Mouse (Mus musculus): ENCODE data around the gene Fosb. TPM values are rescaled to one million over a fixed set of nuclear protein-coding genes. Genes with fewer than 3 reads are reported as not detected.
A peak's percentile ranks its signal among the peaks of the same experiment; 100 is the strongest.

Fosb gene
- polyA plus RNA-seq, 1 experiment from 2014 or later = 0.03 TPM

GRCm38 (mm10) chr7:19279052-19279451, 30.8 kb downstream of the Fosb start:
- Histone ChIP-seq H3K27ac (replicated peaks) (no peak overlapping the region), H3K9ac (no peak overlapping the region), H3K4me3 (replicated peaks) (0 out of 2 replicates have a peak overlapping the region, but pooled peaks have one; percentile 9), H3K9me3 (replicated peaks) (no peaks in the 10 kb centered on the region), H3K36me3 (replicated peaks) (no peaks in the 10 kb centered on the region), H3K4me2 (peak overlapping the region; percentile 28; the same call in 1 of the 2 replicates), H3K27me3 (peaks cover 75% of the 10 kb centered on the region), H3K4me1 (replicated peaks) (peaks cover 31% of the 10 kb centered on the region)
- ATAC-seq (ENCODE audit: insufficient read depth) = no peak
- WGBS (ENCODE audit: insufficient replicate concordance) = 6% methylated on average over 34 of the region's 34 CpGs

- 32% methylated on average over 4 of the region's 4 CpGs for WGBS (ENCODE audit: insufficient replicate concordance)
- Histone ChIP-seq H3K4me1 (replicated peaks) (peaks cover 27% of the 10 kb centered on the region), H3K9ac (no peak overlapping the region), H3K27me3 (peaks cover 48% of the 10 kb centered on the region), H3K9me3 (replicated peaks) (no peaks in the 10 kb centered on the region), H3K27ac (replicated peaks) (no peak overlapping the region), H3K4me3 (replicated peaks) (no peak overlapping the region), H3K4me2 (no peak overlapping the region), H3K36me3 (replicated peaks) (no peaks in the 10 kb centered on the region)
- ATAC-seq (ENCODE audit: insufficient read depth) = no peak
These were observed 33.6 kb downstream of the Fosb start for GRCm38 (mm10) chr7:19276253-19276652.

DNA sequence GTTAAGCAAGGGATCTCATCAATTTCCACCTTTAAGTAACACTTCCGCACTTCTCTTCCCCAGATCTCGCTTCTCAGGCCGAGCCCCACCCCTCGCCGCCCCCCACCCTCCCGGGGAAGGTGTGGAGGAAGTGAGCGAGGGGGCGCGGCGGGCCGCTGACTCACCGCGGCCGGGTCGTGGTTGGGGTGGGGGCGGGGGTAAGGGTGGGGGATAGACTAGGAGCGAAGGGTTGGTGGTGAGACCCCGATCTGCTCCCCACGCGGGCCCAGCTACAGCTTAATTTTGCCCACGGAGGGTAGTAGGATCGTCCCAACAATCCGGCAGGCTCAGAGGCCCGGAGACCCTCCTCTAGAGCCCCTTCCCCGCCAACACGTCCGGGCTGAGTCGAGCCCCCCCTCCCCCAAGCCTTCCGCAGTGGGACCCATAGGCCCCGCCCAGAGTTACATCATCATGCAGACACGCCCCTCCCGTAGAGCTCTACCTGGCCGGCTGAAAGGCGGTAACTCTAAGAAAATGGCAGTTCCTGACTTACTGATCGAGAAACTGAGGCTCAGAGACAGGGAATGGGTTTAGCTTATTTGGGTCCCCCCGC, 37.6 kb downstream of the Fosb start:
- peak overlapping the region; percentile 85 for H3K4me3 ChIP-seq (replicated peaks)
- WGBS (ENCODE audit: insufficient replicate concordance) = under 1% methylated on average over 36 of the region's 36 CpGs
- H3K9ac ChIP-seq = peak overlapping the region; percentile 84
- peak overlapping the region; percentile 99 for H3K4me2 ChIP-seq
- peaks cover 8% of the 10 kb centered on the region for H3K27me3 ChIP-seq
- H3K4me1 ChIP-seq (replicated peaks) = peaks cover 57% of the 10 kb centered on the region
- peak; percentile 51 for ATAC-seq (ENCODE audit: insufficient read depth)
- H3K27ac ChIP-seq (replicated peaks) = peak overlapping the region; percentile 98
- H3K9me3 ChIP-seq (replicated peaks) = no peaks in the 10 kb centered on the region
- peaks cover 11% of the 10 kb centered on the region for H3K36me3 ChIP-seq (replicated peaks)

DNA sequence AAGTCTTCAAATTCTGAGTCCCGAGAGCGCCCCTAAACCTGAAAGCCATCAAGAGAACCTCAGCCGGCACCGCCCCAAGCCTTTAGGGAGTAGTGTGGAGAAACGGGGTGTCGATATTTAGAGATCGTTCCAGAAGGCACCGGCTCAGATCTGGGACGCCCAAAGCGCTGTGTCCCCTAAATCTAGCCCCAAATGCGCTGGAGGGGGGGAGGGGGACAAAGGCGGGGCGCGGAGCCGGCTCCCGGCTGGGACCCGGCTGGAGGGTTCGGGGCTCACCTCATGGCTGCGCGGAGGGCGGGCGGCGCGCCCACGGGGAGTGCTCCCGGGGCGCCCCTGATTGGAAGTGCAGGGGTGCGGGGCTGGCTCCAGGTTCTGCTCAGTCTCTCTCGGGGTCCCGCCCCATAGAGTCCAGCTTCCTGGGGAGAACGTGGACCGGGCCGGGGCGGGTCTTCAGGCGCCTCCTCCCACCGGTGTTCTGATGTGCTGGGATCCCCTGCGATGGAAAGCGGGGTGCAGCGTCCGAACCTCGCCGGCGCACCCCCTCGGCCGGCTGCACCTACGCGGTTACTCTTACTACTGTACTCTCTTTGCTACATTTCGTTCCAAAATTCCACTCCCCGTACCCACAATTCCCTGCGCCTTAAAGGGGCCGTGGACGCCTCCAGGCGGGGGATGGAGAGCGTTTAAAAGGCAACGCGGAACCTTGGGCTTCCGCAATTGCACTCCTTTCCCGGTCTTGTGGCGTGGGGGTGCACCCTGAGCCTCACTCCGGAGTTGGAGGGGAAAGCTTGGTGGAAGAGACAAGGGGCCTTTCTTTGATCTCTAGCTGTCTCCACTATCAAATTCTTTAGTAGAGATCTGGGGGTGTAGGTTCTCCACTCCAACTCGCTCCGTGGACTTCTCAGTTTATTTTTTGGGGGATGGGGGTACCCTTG, 38.3 kb downstream of the Fosb start, which contains the start of gene Vasp:
Gene Vasp, minus strand, starts transcription at position 580 of the 935 bp plus-strand sequence.
- H3K9me3 ChIP-seq (replicated peaks) = no peaks in the 10 kb centered on the region
- under 1% methylated on average over 59 of the region's 62 CpGs for WGBS (ENCODE audit: insufficient replicate concordance)
- peaks cover 65% of the 10 kb centered on the region for H3K4me1 ChIP-seq (replicated peaks)
- peak within 1 kb of the TSS; percentile 99 for H3K4me2 ChIP-seq
- peak; percentile 76 for ATAC-seq (ENCODE audit: insufficient read depth)
- H3K27me3 ChIP-seq = 0 out of 2 replicates have a peak, but pooled peaks cover under 1% of the 10 kb centered on the region
- H3K4me3 ChIP-seq (replicated peaks) = peak within 1 kb of the TSS; percentile 85
- peaks cover 13% of the 10 kb centered on the region for H3K36me3 ChIP-seq (replicated peaks)
- peak within 1 kb of the TSS; percentile 98 for H3K27ac ChIP-seq (replicated peaks)
- H3K9ac ChIP-seq = peak within 1 kb of the TSS; percentile 84

DNA sequence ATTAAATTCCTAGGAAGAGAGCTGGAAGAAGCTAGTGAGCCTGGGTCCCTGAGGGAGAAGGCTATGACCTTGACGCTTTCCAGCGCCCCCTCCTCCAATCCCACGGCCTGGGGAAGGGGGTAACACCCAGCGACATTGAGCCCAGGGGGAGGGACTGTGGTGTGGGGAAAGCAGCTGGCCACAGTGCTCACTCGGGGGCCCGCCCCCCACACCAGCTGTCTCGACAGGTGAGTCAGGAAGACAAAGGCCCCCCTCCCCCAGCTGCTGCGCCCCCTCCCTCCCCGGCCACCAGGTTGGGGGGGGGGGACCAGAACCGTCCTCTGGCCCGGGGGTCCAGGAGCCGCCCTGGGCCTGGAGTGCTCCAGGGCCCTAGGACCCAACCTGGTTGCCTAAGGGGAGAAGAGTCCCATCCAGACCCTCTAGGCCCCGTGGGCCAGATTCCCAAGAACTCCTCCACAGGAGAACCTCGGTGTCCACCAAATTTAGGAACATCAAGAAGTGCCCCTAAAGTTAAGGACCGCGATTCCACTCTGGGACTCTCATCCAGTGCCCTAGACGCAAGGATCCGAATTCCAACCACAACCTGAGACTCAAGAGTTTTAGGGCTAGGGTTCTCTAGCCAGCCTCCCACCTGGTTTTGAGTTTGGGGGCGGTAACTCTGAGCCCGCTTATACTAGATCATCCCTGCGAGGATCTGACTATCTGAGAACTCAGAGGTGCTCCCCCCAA, 39.2 kb downstream of the Fosb start:
- no peaks in the 10 kb centered on the region for H3K9me3 ChIP-seq (replicated peaks)
- H3K4me3 ChIP-seq (replicated peaks) = peak overlapping the region; percentile 85
- peaks cover 73% of the 10 kb centered on the region for H3K4me1 ChIP-seq (replicated peaks)
- H3K9ac ChIP-seq = peak overlapping the region; percentile 84
- ATAC-seq (ENCODE audit: insufficient read depth) = no peak
- peaks cover 13% of the 10 kb centered on the region for H3K36me3 ChIP-seq (replicated peaks)
- H3K27me3 ChIP-seq = no peaks in the 10 kb centered on the region
- peak overlapping the region; percentile 98 for H3K27ac ChIP-seq (replicated peaks)
- 0% methylated on average over 20 of the region's 21 CpGs for WGBS (ENCODE audit: insufficient replicate concordance)
- H3K4me2 ChIP-seq = peak overlapping the region; percentile 99

- Histone ChIP-seq H3K36me3 (replicated peaks) (peaks cover 16% of the 10 kb centered on the region), H3K4me2 (peak overlapping the region; percentile 99), H3K27ac (replicated peaks) (peak overlapping the region; percentile 98), H3K9me3 (replicated peaks) (no peaks in the 10 kb centered on the region), H3K9ac (peak overlapping the region; percentile 84), H3K4me3 (replicated peaks) (peak overlapping the region; percentile 85), H3K4me1 (replicated peaks) (peaks cover 81% of the 10 kb centered on the region), H3K27me3 (no peaks in the 10 kb centered on the region)
- 2% methylated on average over 19 of the region's 19 CpGs for WGBS (ENCODE audit: insufficient replicate concordance)
- 0 out of 2 replicates have a peak, but pooled peaks have one; percentile 13 for ATAC-seq (ENCODE audit: insufficient read depth)
These were observed 40.0 kb downstream of the Fosb start for GRCm38 (mm10) chr7:19269721-19270441.

DNA sequence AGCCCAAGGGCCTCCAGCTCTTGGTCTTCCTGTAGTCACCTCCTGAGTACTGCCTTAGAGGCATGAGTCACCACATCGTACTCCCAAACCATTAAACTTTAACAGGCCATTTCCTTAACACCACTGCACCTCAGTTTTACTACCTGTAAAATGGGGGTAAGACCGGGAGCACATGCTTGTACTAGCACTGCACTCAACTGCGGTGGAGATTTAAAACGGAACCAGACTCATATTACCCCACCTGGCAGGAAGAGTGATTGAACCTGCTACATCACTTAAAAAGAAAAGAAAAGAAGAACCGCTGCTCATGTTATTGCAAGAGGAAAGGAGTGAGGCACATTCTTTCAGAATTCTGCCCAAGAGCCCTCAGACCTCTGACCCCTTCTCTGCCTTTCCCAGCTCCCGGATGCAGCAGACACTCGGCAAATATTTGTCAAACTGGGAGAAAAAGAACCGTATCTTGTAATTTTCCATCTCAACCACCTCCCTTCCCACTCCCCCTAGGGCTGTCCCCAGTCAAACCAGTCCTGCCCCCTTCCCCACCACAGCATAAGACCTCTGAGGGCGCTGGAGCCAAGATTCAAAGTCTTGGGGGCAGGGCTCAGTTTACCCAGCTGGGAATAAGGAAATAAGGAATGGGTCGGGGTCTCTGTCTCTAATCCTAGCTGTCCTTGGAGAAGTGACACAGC, 40.7 kb downstream of the Fosb start:
- peaks cover 88% of the 10 kb centered on the region for H3K4me1 ChIP-seq (replicated peaks)
- peaks cover 23% of the 10 kb centered on the region for H3K36me3 ChIP-seq (replicated peaks)
- no peaks in the 10 kb centered on the region for H3K9me3 ChIP-seq (replicated peaks)
- peak overlapping the region; percentile 98 for H3K27ac ChIP-seq (replicated peaks)
- no peak for ATAC-seq (ENCODE audit: insufficient read depth)
- peak overlapping the region; percentile 99 for H3K4me2 ChIP-seq
- H3K9ac ChIP-seq = peak overlapping the region; percentile 84
- H3K27me3 ChIP-seq = no peaks in the 10 kb centered on the region
- 27% methylated on average over 10 of the region's 10 CpGs for WGBS (ENCODE audit: insufficient replicate concordance)
- peak overlapping the region; percentile 85 for H3K4me3 ChIP-seq (replicated peaks)

DNA sequence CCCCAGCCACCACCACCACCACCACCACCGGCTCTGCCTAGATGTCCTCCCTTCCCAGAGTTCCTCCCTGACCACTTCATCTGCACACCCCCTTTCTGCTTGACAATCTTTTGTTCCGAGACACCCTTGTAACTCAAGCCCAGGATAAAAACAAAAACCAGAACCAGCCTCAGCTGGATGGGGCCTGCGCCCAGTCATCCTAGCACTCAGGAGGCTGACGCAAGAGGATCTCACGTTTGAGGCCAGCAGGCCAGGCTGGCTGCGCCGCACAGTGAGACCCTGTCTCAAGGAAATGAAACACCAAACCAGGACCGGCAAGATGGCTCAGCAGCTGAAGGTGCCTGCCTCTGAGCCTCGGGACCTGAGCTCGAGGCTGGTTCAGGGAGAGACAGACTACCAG, 42.8 kb downstream of the Fosb start:
- WGBS (ENCODE audit: insufficient replicate concordance) = 39% methylated on average over 10 of the region's 10 CpGs
- H3K27ac ChIP-seq (replicated peaks) = peak overlapping the region; percentile 87
- peak overlapping the region; percentile 47; the same call in 1 of the 2 replicates for H3K9ac ChIP-seq
- H3K4me1 ChIP-seq (replicated peaks) = peaks cover 82% of the 10 kb centered on the region
- H3K36me3 ChIP-seq (replicated peaks) = peaks cover 44% of the 10 kb centered on the region
- no peak for ATAC-seq (ENCODE audit: insufficient read depth)
- H3K4me2 ChIP-seq = peak overlapping the region; percentile 75
- no peaks in the 10 kb centered on the region for H3K27me3 ChIP-seq
- H3K9me3 ChIP-seq (replicated peaks) = no peaks in the 10 kb centered on the region
- H3K4me3 ChIP-seq (replicated peaks) = 0 out of 2 replicates have a peak overlapping the region, but pooled peaks have one; percentile 39

DNA sequence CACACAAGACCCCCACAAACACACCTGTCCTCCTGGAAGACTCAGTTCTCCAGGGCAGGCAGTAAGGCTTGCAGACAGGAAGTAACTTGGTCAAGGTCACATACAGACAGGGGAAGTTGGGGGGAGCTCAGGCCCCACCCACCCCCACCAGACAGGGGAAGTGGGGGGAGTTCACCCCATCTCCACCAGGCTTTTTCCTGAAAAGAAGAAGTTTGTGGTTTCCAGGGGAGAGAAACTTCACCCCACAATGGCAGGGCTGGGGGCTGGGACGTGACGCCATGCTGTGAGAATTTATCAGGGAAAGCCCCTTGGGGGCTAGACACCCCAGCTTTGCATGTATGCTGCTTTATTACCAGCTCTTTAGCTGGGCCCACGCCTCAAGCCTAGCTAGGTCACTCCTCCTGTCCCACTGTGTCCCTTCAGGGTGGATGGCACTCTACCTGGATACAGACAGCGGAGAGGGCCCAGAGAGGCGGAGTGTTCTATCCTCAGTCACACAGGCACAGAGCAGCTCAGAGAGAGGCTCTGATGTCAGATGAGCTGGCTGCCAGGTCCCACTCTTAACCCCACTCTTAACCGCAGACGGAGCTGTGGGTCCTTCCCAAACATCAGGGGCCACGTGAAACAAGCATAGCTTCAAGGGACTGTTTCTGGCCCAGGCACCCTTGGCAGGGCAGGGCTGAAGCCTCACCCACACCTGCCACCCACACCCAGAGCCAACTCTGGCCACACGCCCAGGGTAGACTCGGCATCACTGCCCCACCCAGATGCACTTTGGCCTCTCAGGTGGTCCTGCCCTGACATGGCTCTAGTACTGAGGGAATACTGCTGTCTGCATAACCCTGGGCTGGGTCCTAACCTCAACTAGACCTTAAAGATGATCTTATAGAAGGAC, 43.7 kb downstream of the Fosb start:
- H3K9me3 ChIP-seq (replicated peaks) = no peaks in the 10 kb centered on the region
- H3K27me3 ChIP-seq = no peaks in the 10 kb centered on the region
- no peak; the same call in 1 of the 2 replicates for ATAC-seq (ENCODE audit: insufficient read depth)
- peak overlapping the region; percentile 75 for H3K4me2 ChIP-seq
- peaks cover 53% of the 10 kb centered on the region for H3K36me3 ChIP-seq (replicated peaks)
- peak overlapping the region; percentile 39; the same call in 1 of the 2 replicates for H3K4me3 ChIP-seq (replicated peaks)
- H3K9ac ChIP-seq = peak overlapping the region; percentile 47
- H3K4me1 ChIP-seq (replicated peaks) = peaks cover 79% of the 10 kb centered on the region
- WGBS (ENCODE audit: insufficient replicate concordance) = 29% methylated on average over 10 of the region's 10 CpGs
- H3K27ac ChIP-seq (replicated peaks) = peak overlapping the region; percentile 87

Data from liver, embryonic 15.5 days (tissue).